Mouse (Mus musculus): ENCODE measurements at regions not wholly inside any gene's neighbourhood (a gene's known extent, or its start where the extent isn't known, plus 50 kb on each side); places are given as distances from the start of the nearest gene placed in this dataset.

- no peak for TF ChIP-seq POLR2A (IDR thresholded peaks at IDR 0.05; ENCODE audit: borderline replicate concordance, control insufficient read depth, low read depth, low read length)
- no peak for TF ChIP-seq CTCF (IDR thresholded peaks at IDR 0.05; ENCODE audit: control insufficient read depth, insufficient read depth, low read length)
Measured at GRCm38 (mm10) chr5:77581702-77582101, 173.9 kb upstream of the Igfbp7 start.

All from bone marrow, adult 2 months (tissue).